ENCODE assay signal across 17 mouse cellular contexts in genomic region chr8:48579732-48580131, GRCm38 (mm10).
DNase-seq lines count a peak whose midpoint lies in the region; ATAC-seq and TF ChIP-seq lines count a peak whose summit lies in the region.
"Had no signal": no experiment of that assay in that cellular context is flagged by ENCODE, and none has a peak within 500 bp of the region (broad histone marks: within the 10 kb centered on the region; RNA-seq: fewer than 3 reads in every experiment).

No protein-coding gene starts in this region.

- no peak overlapping the region for H3K27ac ChIP-seq in forebrain, embryonic 11.5 days (ENCODE audit: low read depth, low read length)
- H3K27ac ChIP-seq in forebrain, embryonic 15.5 days (replicated peaks), result no peak overlapping the region
- peak overlapping the region; percentile 41; the same call in 1 of the 2 replicates for H3K27ac ChIP-seq in intestine, embryonic 14.5 days (ENCODE audit: low read depth)
- no peak overlapping the region for H3K27ac ChIP-seq in intestine, embryonic 16.5 days (ENCODE audit: low read length)
- H3K27ac ChIP-seq in midbrain, embryonic 10.5 days (replicated peaks), result no peak overlapping the region
- no peak overlapping the region for H3K27ac ChIP-seq in midbrain, embryonic 16.5 days (ENCODE audit: low read length)
- H3K27ac ChIP-seq in gastrocnemius, adult 2 months, result no peak overlapping the region
- H3K27ac ChIP-seq: forebrain, embryonic 13.5 days; hindbrain, embryonic 10.5 days; limb, embryonic 15.5 days; midbrain, embryonic 12.5 days had no signal

- H3K9ac ChIP-seq in forebrain, embryonic 11.5 days (ENCODE audit: low read length), result no peak overlapping the region
- H3K9ac ChIP-seq in forebrain, embryonic 15.5 days (replicated peaks), result no peak overlapping the region
- no peak overlapping the region for H3K9ac ChIP-seq in intestine, embryonic 14.5 days (ENCODE audit: low read length)
- no peak overlapping the region for H3K9ac ChIP-seq in intestine, embryonic 16.5 days (ENCODE audit: low read depth, low read length)
- H3K9ac ChIP-seq in midbrain, embryonic 16.5 days (ENCODE audit: low read depth, low read length), result no peak overlapping the region
- H3K9ac ChIP-seq: forebrain, embryonic 13.5 days; limb, embryonic 15.5 days; liver, postnatal 0 days; midbrain, embryonic 12.5 days had no signal

- H3K4me3 ChIP-seq in forebrain, embryonic 11.5 days (ENCODE audit: low read depth, low read length), result no peak overlapping the region
- H3K4me3 ChIP-seq in forebrain, embryonic 15.5 days, result no peak overlapping the region
- no peak overlapping the region for H3K4me3 ChIP-seq in intestine, embryonic 14.5 days (ENCODE audit: low read depth, low read length)
- no peak overlapping the region for H3K4me3 ChIP-seq in intestine, embryonic 16.5 days (ENCODE audit: low read length)
- peak overlapping the region; percentile 29; the same call in 1 of the 2 replicates for H3K4me3 ChIP-seq in midbrain, embryonic 10.5 days
- H3K4me3 ChIP-seq in midbrain, embryonic 16.5 days (ENCODE audit: low read depth, low read length), result no peak overlapping the region
- no peak overlapping the region for H3K4me3 ChIP-seq in gastrocnemius, adult 2 months
- H3K4me3 ChIP-seq: forebrain, embryonic 13.5 days; limb, embryonic 15.5 days; midbrain, embryonic 12.5 days had no signal

- H3K4me1 ChIP-seq in forebrain, embryonic 11.5 days (replicated peaks; ENCODE audit: control insufficient read depth, insufficient read depth, low read length), result peaks cover 11% of the 10 kb centered on the region
- 0 out of 2 replicates have a peak, but pooled peaks cover 2% of the 10 kb centered on the region for H3K4me1 ChIP-seq in forebrain, embryonic 15.5 days
- H3K4me1 ChIP-seq in intestine, embryonic 14.5 days (replicated peaks; ENCODE audit: control insufficient read depth, insufficient read depth, low read length), result peaks cover 14% of the 10 kb centered on the region
- peaks cover 9% of the 10 kb centered on the region; the same call in 1 of the 2 replicates for H3K4me1 ChIP-seq in intestine, embryonic 16.5 days (ENCODE audit: control insufficient read depth, insufficient read depth, low read length)
- H3K4me1 ChIP-seq in midbrain, embryonic 10.5 days, result peaks cover 28% of the 10 kb centered on the region
- H3K4me1 ChIP-seq in midbrain, embryonic 16.5 days (ENCODE audit: control insufficient read depth, insufficient read depth, low read length), result peaks cover 7% of the 10 kb centered on the region; the same call in 1 of the 2 replicates
- H3K4me1 ChIP-seq: limb, embryonic 15.5 days had no signal

- TF ChIP-seq CTCF in gastrocnemius, adult 2 months (IDR thresholded peaks at IDR 0.05), result no peak

- intact Hi-C loops in gastrocnemius, adult 2 months (cut with DNase I), result no loop called here

- H3K36me3 ChIP-seq in forebrain, embryonic 11.5 days (ENCODE audit: control insufficient read depth, insufficient read depth, low read length), result no peaks in the 10 kb centered on the region
- no peaks in the 10 kb centered on the region for H3K36me3 ChIP-seq in forebrain, embryonic 15.5 days
- no peaks in the 10 kb centered on the region for H3K36me3 ChIP-seq in intestine, embryonic 14.5 days (ENCODE audit: control insufficient read depth, insufficient read depth, low read length)
- no peaks in the 10 kb centered on the region for H3K36me3 ChIP-seq in intestine, embryonic 16.5 days (ENCODE audit: control insufficient read depth, insufficient read depth, low read length)
- no peaks in the 10 kb centered on the region for H3K36me3 ChIP-seq in midbrain, embryonic 10.5 days
- no peaks in the 10 kb centered on the region for H3K36me3 ChIP-seq in midbrain, embryonic 16.5 days (ENCODE audit: control insufficient read depth, insufficient read depth, low read length)
- H3K36me3 ChIP-seq: hindbrain, embryonic 10.5 days; limb, embryonic 15.5 days; midbrain, embryonic 12.5 days had no signal

- no peak for ATAC-seq in forebrain, embryonic 11.5 days (replicated peaks; ENCODE audit: low FRiP score)
- ATAC-seq in forebrain, embryonic 15.5 days (replicated peaks), result no peak
- no peak for ATAC-seq in intestine, embryonic 14.5 days (replicated peaks; ENCODE audit: low FRiP score, low TSS enrichment, low read depth)
- no peak for ATAC-seq in intestine, embryonic 16.5 days
- no peak for ATAC-seq in midbrain, embryonic 16.5 days
- ATAC-seq: forebrain, embryonic 13.5 days; liver, postnatal 0 days had no signal

- H3K27me3 ChIP-seq in forebrain, embryonic 11.5 days (ENCODE audit: control insufficient read depth, insufficient read depth, low read length), result no peaks in the 10 kb centered on the region
- no peaks in the 10 kb centered on the region for H3K27me3 ChIP-seq in forebrain, embryonic 15.5 days
- no peaks in the 10 kb centered on the region for H3K27me3 ChIP-seq in intestine, embryonic 14.5 days (replicated peaks; ENCODE audit: control insufficient read depth, insufficient read depth, low read length)
- no peaks in the 10 kb centered on the region for H3K27me3 ChIP-seq in intestine, embryonic 16.5 days (replicated peaks; ENCODE audit: control insufficient read depth, insufficient read depth, low read length)
- H3K27me3 ChIP-seq in midbrain, embryonic 10.5 days (ENCODE audit: low read depth, poor library complexity, severe bottlenecking), result peaks cover 8% of the 10 kb centered on the region; the same call in 1 of the 2 replicates
- H3K27me3 ChIP-seq in midbrain, embryonic 16.5 days (ENCODE audit: control insufficient read depth, insufficient read depth, low read depth, low read length), result no peaks in the 10 kb centered on the region
- H3K27me3 ChIP-seq: forebrain, embryonic 13.5 days; limb, embryonic 15.5 days; midbrain, embryonic 12.5 days had no signal

- DNase-seq in forebrain, embryonic 11.5 days (ENCODE audit: low spot score), result no peak
- no peak for DNase-seq in intestine, embryonic 14.5 days (ENCODE audit: low spot score)
- no peak for DNase-seq in midbrain, embryonic 10.5 days (ENCODE audit: low spot score)
- peak; percentile 49 for DNase-seq in retina, embryonic 14.5 days (ENCODE audit: low spot score)
- no peak for DNase-seq in gastrocnemius, adult 2 months
- DNase-seq: adrenal gland, adult 2 months; cerebellum, adult 9-11 months; liver, postnatal 0 days; lung, postnatal 4 days; right cerebral cortex, postnatal 4 days had no signal

- H3K9me3 ChIP-seq in forebrain, embryonic 11.5 days (ENCODE audit: control insufficient read depth, low read length), result no peaks in the 10 kb centered on the region
- H3K9me3 ChIP-seq in forebrain, embryonic 15.5 days, result no peaks in the 10 kb centered on the region
- no peaks in the 10 kb centered on the region for H3K9me3 ChIP-seq in intestine, embryonic 14.5 days (ENCODE audit: control insufficient read depth, low read length)
- H3K9me3 ChIP-seq in intestine, embryonic 16.5 days (ENCODE audit: control insufficient read depth, low read length), result no peaks in the 10 kb centered on the region
- H3K9me3 ChIP-seq in midbrain, embryonic 10.5 days (replicated peaks), result no peaks in the 10 kb centered on the region
- no peaks in the 10 kb centered on the region for H3K9me3 ChIP-seq in midbrain, embryonic 16.5 days (replicated peaks; ENCODE audit: control insufficient read depth, low read length, poor library complexity, severe bottlenecking)
- H3K9me3 ChIP-seq: forebrain, embryonic 13.5 days; hindbrain, embryonic 10.5 days; limb, embryonic 15.5 days; midbrain, embryonic 12.5 days had no signal

- 10% methylated on average over 6 of the region's 6 CpGs for WGBS in forebrain, embryonic 11.5 days
- WGBS in forebrain, embryonic 15.5 days, result 24% methylated on average over 6 of the region's 6 CpGs
- 19% methylated on average over 6 of the region's 6 CpGs for WGBS in intestine, embryonic 14.5 days
- WGBS in intestine, embryonic 16.5 days, result 28% methylated on average over 6 of the region's 6 CpGs
- whole genome bisulfite sequencing in midbrain, embryonic 10.5 days, result 12% methylated on average over 6 of the region's 6 CpGs
- 10% methylated on average over 6 of the region's 6 CpGs for WGBS in midbrain, embryonic 16.5 days

- 0 out of 2 replicates have a peak overlapping the region, but pooled peaks have one; percentile 8 for H3K4me2 ChIP-seq in forebrain, embryonic 11.5 days (ENCODE audit: low read depth, low read length, severe bottlenecking)
- no peak overlapping the region for H3K4me2 ChIP-seq in forebrain, embryonic 15.5 days (replicated peaks)
- peak overlapping the region; percentile 22; the same call in 1 of the 2 replicates for H3K4me2 ChIP-seq in intestine, embryonic 14.5 days (ENCODE audit: low read length)
- H3K4me2 ChIP-seq in intestine, embryonic 16.5 days (ENCODE audit: low read depth, low read length), result no peak overlapping the region
- no peak overlapping the region for H3K4me2 ChIP-seq in midbrain, embryonic 16.5 days (ENCODE audit: low read length)
- H3K4me2 ChIP-seq: forebrain, embryonic 13.5 days; limb, embryonic 15.5 days had no signal

Comparison
In these comparisons a context has a peak if more than half of its experiments do, and no peak if none do; other contexts are left out.
1. H3K4me2 ChIP-seq: peak in forebrain, embryonic 11.5 days (single experiment) and intestine, embryonic 14.5 days (single experiment); none in forebrain, embryonic 15.5 days (single experiment), intestine, embryonic 16.5 days (single experiment) and midbrain, embryonic 16.5 days (single experiment).